Comparison of ENCODE assay signal across 8 mouse cellular contexts in the genomic region with DNA sequence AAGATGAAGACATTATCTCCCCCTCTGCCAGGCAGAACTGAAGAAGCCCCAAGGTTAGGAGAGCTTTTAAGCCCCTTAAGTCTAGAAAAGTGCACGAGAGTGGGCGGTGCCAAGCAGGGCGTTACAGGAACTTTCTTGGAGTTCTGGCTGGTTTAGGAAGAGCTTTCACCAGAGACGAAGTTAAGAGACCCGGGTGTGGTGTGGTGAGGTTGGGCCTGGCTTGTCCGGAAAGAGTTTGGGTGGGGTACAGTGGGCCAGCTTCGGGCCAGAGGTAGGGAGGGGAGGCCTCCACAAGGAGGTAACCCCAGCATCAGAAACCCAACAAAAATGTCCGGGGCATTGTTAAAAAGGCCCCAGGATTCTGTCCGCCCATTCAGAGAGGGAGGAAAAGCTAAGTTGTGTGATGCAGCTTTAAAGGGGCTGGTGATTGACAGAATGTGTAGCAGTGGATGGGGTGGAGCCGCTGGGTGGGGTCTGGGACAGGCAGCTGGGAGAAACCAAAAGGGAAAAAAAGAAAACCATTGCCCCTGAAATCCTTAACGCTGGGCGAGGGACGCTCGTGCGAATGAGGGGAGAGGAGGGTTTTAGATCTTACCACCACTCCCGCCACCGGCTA. TPM values are rescaled to one million over a fixed set of nuclear protein-coding genes. Genes with fewer than 3 reads are reported as not detected.
DNase-seq lines count a peak whose midpoint lies in the region; ATAC-seq lines count a peak whose summit lies in the region.

A gene (plus strand): TSS at position 163 of the 616 bp plus-strand sequence.

- no peaks in the 10 kb centered on the region for H3K4me1 ChIP-seq in heart, embryonic 10.5 days
- no peaks in the 10 kb centered on the region for H3K4me1 ChIP-seq in liver, embryonic 11.5 days (replicated peaks; ENCODE audit: control insufficient read depth, insufficient read depth, low read length)
- H3K4me1 ChIP-seq in neural tube, embryonic 12.5 days: no peaks in the 10 kb centered on the region

- no peak for DNase-seq in heart, embryonic 10.5 days (ENCODE audit: low spot score)
- no peak for DNase-seq in heart, adult 8-10 months (ENCODE audit: low spot score)
- peak; percentile 72 for DNase-seq in ZHBTc4 (ENCODE audit: low read depth, low spot score)
- peak; percentile 4 for DNase-seq in induced T-regulatory cell, adult 2 months (ENCODE audit: low read depth)
- DNase-seq in liver, embryonic 11.5 days (ENCODE audit: low spot score): no peak
- DNase-seq in adrenal gland, adult (ENCODE audit: inconsistent age in 2 of 2, low spot score in 1 of 2): no peak

- peaks cover 3% of the 10 kb centered on the region; the same call in 1 of the 2 replicates for H3K27me3 ChIP-seq in heart, embryonic 10.5 days (ENCODE audit: insufficient read depth, poor library complexity, severe bottlenecking)
- 0 out of 2 replicates have a peak, but pooled peaks cover 3% of the 10 kb centered on the region for H3K27me3 ChIP-seq in liver, embryonic 11.5 days (replicated peaks; ENCODE audit: control insufficient read depth, insufficient read depth, low read length)
- no peaks in the 10 kb centered on the region for H3K27me3 ChIP-seq in neural tube, embryonic 12.5 days (replicated peaks)

- H3K4me3 ChIP-seq in heart, embryonic 10.5 days: peak within 1 kb of the TSS; percentile 67
- H3K4me3 ChIP-seq in liver, embryonic 11.5 days (ENCODE audit: low read depth, low read length): peak within 1 kb of the TSS; percentile 60
- peak within 1 kb of the TSS; percentile 49 for H3K4me3 ChIP-seq in neural tube, embryonic 12.5 days

- ATAC-seq in erythroid progenitor cell, adult 5-6 weeks (replicated peaks; ENCODE audit: low FRiP score, poor library complexity, severe bottlenecking): peak; percentile 52; the same call in 1 of the 2 replicates
- ATAC-seq in liver, embryonic 11.5 days (replicated peaks; ENCODE audit: low FRiP score): peak; percentile 75
- peak; percentile 57 for ATAC-seq in neural tube, embryonic 12.5 days (ENCODE audit: low FRiP score, low read depth)

- H3K36me3 ChIP-seq in heart, embryonic 10.5 days: no peaks in the 10 kb centered on the region
- no peaks in the 10 kb centered on the region for H3K36me3 ChIP-seq in liver, embryonic 11.5 days (ENCODE audit: control insufficient read depth, insufficient read depth, low read length)
- no peaks in the 10 kb centered on the region for H3K36me3 ChIP-seq in neural tube, embryonic 12.5 days

- peak within 1 kb of the TSS; percentile 77 for H3K4me2 ChIP-seq in liver, embryonic 11.5 days
- H3K4me2 ChIP-seq in neural tube, embryonic 12.5 days (replicated peaks): peak within 1 kb of the TSS; percentile 58

- H3K9me3 ChIP-seq in heart, embryonic 10.5 days: no peaks in the 10 kb centered on the region
- no peaks in the 10 kb centered on the region for H3K9me3 ChIP-seq in liver, embryonic 11.5 days (ENCODE audit: control insufficient read depth, low read length)
- H3K9me3 ChIP-seq in neural tube, embryonic 12.5 days: no peaks in the 10 kb centered on the region

- H3K27ac ChIP-seq in heart, embryonic 10.5 days: peak within 1 kb of the TSS; percentile 73; the same call in 1 of the 2 replicates
- H3K27ac ChIP-seq in liver, embryonic 11.5 days (ENCODE audit: low read depth, low read length): no peak within 1 kb of the TSS
- H3K27ac ChIP-seq in neural tube, embryonic 12.5 days: no peak within 1 kb of the TSS

- 18% methylated on average over 16 of the region's 17 CpGs for WGBS in heart, embryonic 10.5 days
- WGBS in liver, embryonic 11.5 days: 19% methylated on average over 17 of the region's 17 CpGs
- WGBS in neural tube, embryonic 12.5 days: 22% methylated on average over 17 of the region's 17 CpGs

- H3K9ac ChIP-seq in liver, embryonic 11.5 days (ENCODE audit: low read depth, low read length): peak within 1 kb of the TSS; percentile 48; the same call in 1 of the 2 replicates
- peak within 1 kb of the TSS; percentile 54 for H3K9ac ChIP-seq in neural tube, embryonic 12.5 days

RNA-seq across cellular contexts. Expression of the gene that starts here (rescaled TPM):
- 1.5 and 2.0 TPM in 2 replicates for polyA plus RNA-seq in heart, embryonic 10.5 days (2016; fragmentation: Nextera tagmentation; extraction: Ambion mirVana)
- under 1 TPM; 0.17 to 0.82 (median 0.25) TPM for total RNA-seq in heart, adult 8-10 months (2022)
- total RNA-seq in erythroid progenitor cell, adult 5-6 weeks (2015; ENCODE audit: low replicate concordance): 0.36 and 4.6 TPM in 2 replicates
- total RNA-seq in erythroid progenitor cell, adult 5-6 weeks (2017; ENCODE audit: low replicate concordance): 0.77 TPM in 1 of 2 replicates, not detected in the other
- polyA plus RNA-seq in liver, embryonic 11.5 days (2014; fragmentation: Nextera tagmentation; extraction: Ambion mirVana): 0.56 and 0.70 TPM in 2 replicates
- polyA plus RNA-seq in neural tube, embryonic 12.5 days (2016; fragmentation: Nextera tagmentation; extraction: Ambion mirVana): 2.5 and 3.2 TPM in 2 replicates

Comparison
In these comparisons a context has a peak if more than half of its experiments do, and no peak if none do; other contexts are left out.
1. Peak in ATAC-seq, H3K4me3 ChIP-seq, H3K9ac ChIP-seq and H3K4me2 ChIP-seq in liver, embryonic 11.5 days; RNA of the gene not detected or under 1 TPM.
2. DNase-seq: peak in ZHBTc4 (single experiment) and induced T-regulatory cell, adult 2 months (single experiment); none in heart, embryonic 10.5 days (single experiment), heart, adult 8-10 months (single experiment), liver, embryonic 11.5 days (single experiment) and adrenal gland, adult (0 of 2).
3. Peak in every context shown above with its lines, with median percentiles within 50 percentile points of each other: H3K4me3 ChIP-seq and ATAC-seq.